Mouse (Mus musculus): ENCODE measurements at regions not wholly inside any gene's neighbourhood (a gene's known extent, or its start where the extent isn't known, plus 50 kb on each side); places are given as distances from the start of the nearest gene placed in this dataset.
A peak's percentile ranks its signal among the peaks of the same experiment; 100 is the strongest.

DNA sequence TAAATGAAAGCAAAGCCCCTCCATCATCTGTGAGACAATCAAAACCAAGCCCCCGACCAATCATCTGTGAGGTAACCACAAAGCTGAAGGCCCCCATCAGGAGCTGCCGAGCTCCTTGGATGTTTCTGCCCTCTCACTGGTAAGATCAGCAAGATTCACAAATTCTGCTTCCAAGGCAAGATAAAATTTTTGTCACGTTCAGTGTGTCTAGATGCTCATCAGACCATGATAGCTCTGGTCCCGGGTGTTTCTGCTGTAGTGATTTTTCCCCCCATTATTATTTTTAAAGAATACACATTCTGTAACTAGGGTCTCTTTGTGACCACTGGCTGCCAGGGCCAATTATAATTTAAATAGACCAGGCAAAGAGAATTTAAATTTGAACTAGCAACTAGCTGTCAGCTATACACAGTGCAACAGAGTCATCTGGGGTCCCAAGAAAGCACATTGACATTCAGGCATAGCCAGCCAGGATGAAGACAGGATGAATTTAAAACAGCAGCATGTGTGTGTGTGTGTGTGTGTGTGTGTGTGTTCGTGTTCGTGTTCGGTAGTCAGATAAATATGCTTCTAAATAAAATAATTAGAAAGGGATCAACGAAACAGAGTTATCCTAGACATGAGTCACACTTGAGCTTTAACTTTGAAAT lies 83.4 kb upstream of the Ankrd50 start:
- TF ChIP-seq CTCF (IDR thresholded peaks at IDR 0.05): no peak
- POLR2A ChIA-PET: no interaction called here
- ATAC-seq: no peak
- no peaks in the 10 kb centered on the region for H3K27me3 ChIP-seq
- DNase-seq (ENCODE audit: low read depth, low spot score): no peak
- in situ Hi-C loops (cut with MboI; ENCODE audit: low pct_unique_long_range_greater_than_20kb): no loop called here
- CTCF ChIA-PET: interaction anchor here (1.3 to 1.5 kb wide), 2 partner anchors 10 to 19 kb away, joined by 4 read pairs; no protein-coding TSS in a partner anchor

DNA sequence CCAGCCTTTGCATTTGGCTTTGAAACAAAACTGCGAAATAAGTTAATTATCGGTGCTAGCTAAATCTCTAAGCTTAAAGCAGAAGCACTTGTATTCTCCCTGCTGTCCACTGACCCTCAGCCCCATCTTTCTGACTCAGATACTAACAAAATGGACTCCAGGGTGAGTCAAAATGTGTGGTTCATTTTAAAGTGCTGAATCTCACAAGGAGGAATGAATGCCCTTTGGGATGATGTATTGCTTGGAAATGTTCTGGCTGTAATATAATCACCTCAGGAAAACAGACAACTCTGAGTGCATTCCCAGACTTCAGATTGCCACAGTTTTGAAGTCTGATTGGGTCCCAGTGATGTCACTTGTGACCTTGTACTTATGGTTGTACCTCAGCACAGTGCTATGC lies 81.9 kb upstream of the Ankrd50 start:
- CTCF ChIA-PET: no interaction called here
- DNase-seq (ENCODE audit: low read depth, low spot score) (no peak), ATAC-seq (peak; percentile 4)
- no peak for TF ChIP-seq CTCF (IDR thresholded peaks at IDR 0.05)
- in situ Hi-C loops (cut with MboI; ENCODE audit: low pct_unique_long_range_greater_than_20kb): no loop called here
- no peaks in the 10 kb centered on the region for H3K27me3 ChIP-seq
- POLR2A ChIA-PET: no interaction called here

DNA sequence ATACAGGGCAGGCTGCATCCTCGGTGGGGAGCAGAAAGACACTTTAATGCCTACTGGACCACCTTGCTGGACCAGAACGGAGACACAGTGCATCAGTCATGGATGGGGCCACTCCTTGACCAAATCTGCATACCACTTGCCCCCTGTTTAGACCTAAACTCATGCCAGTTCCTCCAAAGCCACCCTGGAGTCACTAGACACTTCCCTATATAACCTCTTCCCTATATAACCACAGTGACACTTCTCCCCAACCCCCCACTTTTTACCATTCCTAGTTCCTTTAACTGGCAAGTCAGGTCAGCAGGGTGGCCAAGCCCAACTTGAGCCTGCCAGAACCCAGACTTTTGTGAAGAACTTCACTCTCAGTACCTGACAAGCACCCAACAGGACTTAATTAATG lies 80.2 kb upstream of the Ankrd50 start:
- DNase-seq (ENCODE audit: low read depth, low spot score): no peak
- CTCF ChIA-PET: interaction anchor here (1.8 kb wide), 1 partner anchor 11 kb away, joined by 5 read pairs; no protein-coding TSS in a partner anchor
- in situ Hi-C loops (cut with MboI; ENCODE audit: low pct_unique_long_range_greater_than_20kb): no loop called here
- ATAC-seq: no peak
- H3K27me3 ChIP-seq: no peaks in the 10 kb centered on the region
- TF ChIP-seq CTCF (IDR thresholded peaks at IDR 0.05): no peak
- POLR2A ChIA-PET: no interaction called here

DNA sequence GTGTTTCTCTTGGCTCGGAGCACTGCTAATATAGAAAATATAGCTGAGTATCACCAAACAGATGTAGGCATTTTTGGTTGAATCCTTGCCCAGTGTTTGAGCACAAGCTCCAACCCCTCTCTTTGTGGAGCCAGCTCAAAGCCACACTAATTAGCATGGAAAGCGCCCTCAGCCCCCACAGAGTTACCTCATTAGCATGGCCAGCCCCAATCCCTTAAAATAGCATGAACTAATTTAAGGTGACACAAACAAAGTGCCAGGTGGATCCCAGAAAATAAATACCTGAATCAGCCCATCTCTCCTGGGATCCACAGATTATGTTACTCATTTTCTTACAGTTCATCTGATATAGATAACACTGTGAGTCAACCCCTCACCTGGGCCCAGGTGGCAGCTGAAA lies 79.7 kb upstream of the Ankrd50 start:
- ATAC-seq (no peak), DNase-seq (ENCODE audit: low read depth, low spot score) (no peak)
- CTCF ChIA-PET: interaction anchor here (1.8 kb wide), 1 partner anchor 11 kb away, joined by 5 read pairs; no protein-coding TSS in a partner anchor
- POLR2A ChIA-PET: no interaction called here
- in situ Hi-C loops (cut with MboI; ENCODE audit: low pct_unique_long_range_greater_than_20kb): no loop called here
- no peak for TF ChIP-seq CTCF (IDR thresholded peaks at IDR 0.05)
- H3K27me3 ChIP-seq: no peaks in the 10 kb centered on the region

DNA sequence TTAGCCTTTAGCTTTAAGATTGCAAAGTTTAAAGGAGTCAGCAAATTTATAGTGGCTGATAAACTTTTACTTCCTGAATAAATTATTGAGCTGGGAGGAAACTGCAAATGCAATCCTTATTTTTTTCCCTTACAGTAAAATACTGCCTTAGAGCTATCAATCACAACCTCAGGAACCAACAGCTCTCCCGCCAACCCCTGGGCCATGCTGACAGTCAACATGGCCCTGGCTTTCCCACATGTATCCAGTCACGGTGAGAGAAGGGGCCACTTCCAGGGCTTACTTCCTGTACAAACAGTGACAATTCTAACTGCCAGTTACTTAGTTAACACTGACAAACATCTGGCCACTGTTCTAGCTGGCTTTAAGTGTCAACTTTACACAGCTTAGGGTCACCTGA lies 76.5 kb upstream of the Ankrd50 start:
- ChIA-PET CTCF (interaction anchor here (1.2 to 2.1 kb wide), 4 partner anchors 10 to 40 kb away, joined by 3 to 10 read pairs (median 7); no protein-coding TSS in a partner anchor), POLR2A (interaction anchor here (0.9 to 1.2 kb wide), 2 partner anchors 16 to 32 kb away, joined by 3 to 4 read pairs; no protein-coding TSS in a partner anchor)
- in situ Hi-C loops (cut with MboI; ENCODE audit: low pct_unique_long_range_greater_than_20kb): no loop called here
- ATAC-seq (no peak), DNase-seq (ENCODE audit: low read depth, low spot score) (no peak)
- no peak for TF ChIP-seq CTCF (IDR thresholded peaks at IDR 0.05)
- H3K27me3 ChIP-seq: no peaks in the 10 kb centered on the region

DNA sequence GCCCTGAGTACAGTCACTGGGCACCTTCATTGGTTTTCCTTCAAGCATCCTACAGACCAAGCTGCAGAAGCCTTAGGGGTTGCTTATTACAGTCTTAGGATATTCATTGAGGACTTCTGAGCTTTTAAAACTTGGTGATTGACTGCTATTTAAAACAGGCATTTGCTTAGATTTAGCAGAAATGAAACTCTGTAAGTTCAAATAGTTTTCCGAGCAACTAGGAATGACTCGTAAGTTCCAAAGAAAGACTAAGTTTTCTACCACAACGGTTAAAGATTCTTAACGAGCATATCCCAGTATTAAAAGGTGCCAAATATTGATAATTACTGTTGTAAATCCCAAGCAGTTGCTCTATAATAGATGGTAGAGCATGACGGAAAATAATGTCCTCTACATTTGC lies 71.3 kb upstream of the Ankrd50 start:
- no peak for DNase-seq (ENCODE audit: low read depth, low spot score)
- no peak for TF ChIP-seq CTCF (IDR thresholded peaks at IDR 0.05)
- no peaks in the 10 kb centered on the region for H3K27me3 ChIP-seq
- in situ Hi-C loops (cut with MboI; ENCODE audit: low pct_unique_long_range_greater_than_20kb): no loop called here
- no peak for ATAC-seq
- POLR2A ChIA-PET: no interaction called here
- CTCF ChIA-PET: no interaction called here

DNA sequence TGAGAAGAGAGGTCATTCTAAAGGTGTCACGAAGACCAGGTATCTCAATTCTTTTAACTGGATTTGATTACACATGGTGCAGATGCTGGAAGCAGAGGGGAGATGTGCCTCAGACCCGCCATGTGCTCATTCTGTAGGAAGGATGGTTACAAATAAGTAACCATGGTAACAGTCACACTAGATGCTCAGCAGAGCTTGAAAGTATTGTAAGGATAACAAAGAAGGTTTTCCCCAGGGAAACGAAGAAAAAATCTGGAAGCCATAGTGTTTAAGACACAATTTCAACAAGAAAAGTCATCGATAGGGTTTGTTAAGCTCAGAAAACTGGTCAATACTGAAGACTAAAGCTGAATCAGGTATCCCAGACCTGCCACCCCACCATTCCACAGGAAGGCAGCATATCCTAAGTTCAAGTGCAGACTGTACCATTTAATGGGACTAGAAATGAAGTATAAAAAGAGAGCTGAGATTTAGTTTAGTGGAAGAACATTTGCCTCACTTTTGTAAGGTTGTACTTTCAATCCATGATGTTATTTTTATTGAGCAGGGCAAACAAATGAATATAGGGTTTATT lies 68.9 kb upstream of the Ankrd50 start:
- POLR2A ChIA-PET: no interaction called here
- ATAC-seq (no peak), DNase-seq (ENCODE audit: low read depth, low spot score) (no peak)
- CTCF ChIA-PET: no interaction called here
- TF ChIP-seq CTCF (IDR thresholded peaks at IDR 0.05): no peak
- no peaks in the 10 kb centered on the region for H3K27me3 ChIP-seq
- in situ Hi-C loops (cut with MboI; ENCODE audit: low pct_unique_long_range_greater_than_20kb): no loop called here

DNA sequence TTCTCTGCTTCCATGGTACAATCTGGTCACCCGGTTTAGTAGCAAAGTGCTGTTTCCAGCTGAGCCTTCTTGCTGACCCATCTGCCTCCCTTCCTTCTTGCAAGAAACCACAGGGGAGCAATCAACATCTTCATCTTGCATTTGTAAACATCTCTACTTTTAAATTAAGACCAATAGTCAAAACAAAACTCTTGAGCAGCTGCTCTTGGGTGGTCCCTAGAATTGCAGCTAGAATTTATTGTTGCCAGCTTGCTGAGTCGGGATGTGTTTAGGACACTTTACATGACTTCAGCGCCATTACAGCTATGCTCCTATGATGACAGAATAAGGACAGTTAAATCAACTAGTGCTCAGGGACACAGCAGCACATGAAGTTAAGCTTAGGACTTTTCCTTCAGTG lies 62.4 kb upstream of the Ankrd50 start:
- in situ Hi-C loops (cut with MboI; ENCODE audit: low pct_unique_long_range_greater_than_20kb): no loop called here
- no peak for TF ChIP-seq CTCF (IDR thresholded peaks at IDR 0.05)
- ATAC-seq (no peak), DNase-seq (ENCODE audit: low read depth, low spot score) (no peak)
- ChIA-PET CTCF (interaction anchor here (2.1 kb wide), 1 partner anchor 13 kb away, joined by 5 read pairs; no protein-coding TSS in a partner anchor), POLR2A (no interaction called here)
- peaks cover 3% of the 10 kb centered on the region for H3K27me3 ChIP-seq

DNA sequence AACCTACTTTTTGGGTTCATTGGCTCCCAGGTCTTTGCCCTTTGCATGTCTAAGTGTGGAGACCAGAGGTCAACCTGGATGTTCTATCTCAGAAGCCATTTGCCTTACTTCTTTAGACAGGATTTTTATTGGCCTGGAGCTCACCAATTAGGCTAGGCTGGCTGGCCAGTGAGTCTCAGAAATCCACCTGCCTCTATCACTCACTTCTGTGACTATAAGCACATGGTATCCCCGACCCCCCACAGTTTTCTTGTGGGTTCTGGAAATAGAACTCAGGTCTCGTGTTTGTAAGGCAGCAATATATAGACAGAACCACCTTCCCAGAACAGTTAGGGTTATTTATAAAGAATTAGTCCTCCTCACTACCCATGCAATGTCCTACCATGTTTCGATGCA lies 60.9 kb upstream of the Ankrd50 start:
- POLR2A ChIA-PET: interaction anchor here (0.6 to 0.7 kb wide), 2 partner anchors 15 to 180 kb away, joined by 3 read pairs; no protein-coding TSS in a partner anchor
- ATAC-seq (no peak), DNase-seq (ENCODE audit: low read depth, low spot score) (no peak)
- no peak for TF ChIP-seq CTCF (IDR thresholded peaks at IDR 0.05)
- CTCF ChIA-PET: interaction anchor here (1.0 to 2.1 kb wide), 2 partner anchors 14 to 25 kb away, joined by 3 to 5 read pairs; no protein-coding TSS in a partner anchor
- in situ Hi-C loops (cut with MboI; ENCODE audit: low pct_unique_long_range_greater_than_20kb): no loop called here
- peaks cover 3% of the 10 kb centered on the region for H3K27me3 ChIP-seq

DNA sequence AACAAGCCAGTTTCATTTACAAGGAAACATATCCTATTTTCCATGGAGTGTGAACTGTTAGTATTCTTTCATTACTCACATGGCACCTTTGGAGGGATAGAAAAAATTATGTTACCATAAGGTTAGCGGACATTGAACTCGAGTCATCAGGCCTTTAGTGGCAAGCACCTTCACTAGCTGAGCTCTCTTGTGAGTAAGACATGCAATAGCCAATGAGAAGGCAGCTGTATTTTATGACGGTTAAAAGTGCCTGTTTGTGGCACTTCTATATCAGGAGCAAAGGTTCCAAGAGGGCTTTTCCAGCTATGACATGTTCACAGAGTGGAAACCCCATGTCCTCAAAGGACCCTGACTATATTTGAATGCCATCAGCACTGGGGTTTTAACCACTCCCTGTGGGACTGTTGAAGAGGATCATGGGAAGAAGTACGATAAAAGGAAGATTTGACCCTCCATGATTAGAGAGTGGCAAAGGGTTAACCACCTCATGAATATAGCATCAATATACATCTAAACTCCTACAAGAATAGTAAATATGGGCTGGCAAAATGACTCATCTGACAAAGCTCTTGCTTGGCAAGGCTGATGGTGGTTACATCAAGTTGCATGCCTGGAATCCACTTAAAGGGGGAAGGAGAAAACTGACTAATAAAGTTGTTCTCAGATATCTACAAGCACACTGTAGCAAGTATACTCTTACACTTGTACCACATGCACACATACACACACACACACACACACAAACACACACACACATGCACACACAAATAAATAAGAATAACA lies 60.3 kb upstream of the Ankrd50 start:
- in situ Hi-C loops (cut with MboI; ENCODE audit: low pct_unique_long_range_greater_than_20kb): no loop called here
- DNase-seq (ENCODE audit: low read depth, low spot score): no peak
- peak; percentile 35 for ATAC-seq
- H3K27me3 ChIP-seq: peaks cover 3% of the 10 kb centered on the region
- ChIA-PET POLR2A (interaction anchor here (0.7 kb wide), 1 partner anchor 15 kb away, joined by 3 read pairs; no protein-coding TSS in a partner anchor), CTCF (interaction anchor here (1.0 to 2.1 kb wide), 4 partner anchors 10 to 41 kb away, joined by 3 to 5 read pairs (median 3); no protein-coding TSS in a partner anchor)
- TF ChIP-seq CTCF (IDR thresholded peaks at IDR 0.05): no peak

DNA sequence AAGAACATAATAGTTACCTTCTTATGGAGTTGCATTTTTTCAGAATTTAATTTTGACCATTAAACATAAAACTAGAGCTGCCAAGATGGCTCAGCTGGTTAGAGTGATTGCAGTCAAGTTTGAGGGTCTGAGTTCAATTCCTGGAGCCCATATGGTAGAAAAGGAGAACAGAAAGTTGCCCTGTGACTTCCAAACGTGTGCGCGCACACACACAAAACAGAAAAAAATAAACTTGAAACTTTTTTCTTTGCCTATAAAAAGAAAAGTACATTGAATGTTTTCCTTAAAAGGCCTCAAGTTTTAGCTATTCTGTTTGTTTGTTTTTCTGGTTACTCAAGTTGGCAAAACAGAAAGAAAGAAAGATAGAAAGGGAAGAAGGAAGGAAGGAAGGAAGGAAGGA lies 59.2 kb upstream of the Ankrd50 start:
- no peak for ATAC-seq
- DNase-seq (ENCODE audit: low read depth, low spot score): no peak
- no peak for TF ChIP-seq CTCF (IDR thresholded peaks at IDR 0.05)
- in situ Hi-C loops (cut with MboI; ENCODE audit: low pct_unique_long_range_greater_than_20kb): no loop called here
- CTCF ChIA-PET: interaction anchor here (1.1 kb wide), 1 partner anchor 9 kb away, joined by 3 read pairs; no protein-coding TSS in a partner anchor
- POLR2A ChIA-PET: no interaction called here
- peaks cover 3% of the 10 kb centered on the region for H3K27me3 ChIP-seq
